Mouse (Mus musculus) intestine, embryonic 15.5 days (tissue): ENCODE results near the gene Camk1g. TPM values are rescaled to one million over a fixed set of nuclear protein-coding genes. Genes with fewer than 3 reads are reported as not detected.

Experiments used
- ATAC-seq: fragments of 200-750 bp; cut with Nextera tagmentation; 2 replicates; pipeline ENCODE4 v1.8.0; 2017; ENCODE audit warnings: moderate TSS enrichment, moderate library complexity
- H3K27ac ChIP-seq: fragments of 300-500 bp; sonication (generic); 2 replicates; pipeline ENCODE4 v1.5.1; 2015; ENCODE audit warnings: mild to moderate bottlenecking, inconsistent platforms
- H3K27me3 ChIP-seq: fragments of 300-500 bp; sonication (generic); replicated peaks from 2 replicates; pipeline ENCODE4 v1.6.1; 2015; ENCODE audit warnings: inconsistent platforms
- H3K36me3 ChIP-seq: fragments of 300-500 bp; sonication (generic); 2 replicates; pipeline ENCODE4 v1.6.1; 2015; ENCODE audit warnings: inconsistent platforms
- H3K4me1 ChIP-seq: fragments of 300-500 bp; sonication (generic); replicated peaks from 2 replicates; pipeline ENCODE4 v1.6.1; 2015; ENCODE audit warnings: inconsistent platforms
- H3K4me2 ChIP-seq: fragments of 300-500 bp; sonication (generic); replicated peaks from 2 replicates; pipeline ENCODE4 v1.6.1; 2015; ENCODE audit warnings: mild to moderate bottlenecking, inconsistent platforms
- H3K4me3 ChIP-seq: fragments of 300-500 bp; sonication (generic); replicated peaks from 2 replicates; pipeline ENCODE4 v1.5.1; 2015; ENCODE audit warnings: inconsistent platforms
- H3K9ac ChIP-seq: fragments of 300-500 bp; sonication (generic); 2 replicates; pipeline ENCODE4 v1.6.1; 2015; ENCODE audit warnings: inconsistent platforms
- H3K9me3 ChIP-seq: fragments of 300-500 bp; sonication (generic); 2 replicates; pipeline ENCODE4 v1.6.1; 2016; ENCODE audit warnings: inconsistent platforms
- WGBS: fragments of 180-500 bp; shearing (Covaris S2); methylation state at CpG from one replicate; pipeline ENCODE4 v1.1.7; 2015; 5-methylcytosine and 5-hydroxymethylcytosine counted together
- polyA plus RNA-seq: library from polyadenylated mRNA; unstranded; fragments of >200 nt; fragmentation: Nextera tagmentation; extraction: Ambion mirVana; gene quantifications from 2 replicates; pipeline ENCODE4 v1.2.1, GENCODE M21; 2015

Camk1g gene
- polyA plus RNA-seq, 1 experiment from 2014 or later: 6.8 TPM

- Histone ChIP-seq H3K36me3 (no peaks in the 10 kb centered on the region), H3K27ac (no peak overlapping the region), H3K9me3 (no peaks in the 10 kb centered on the region), H3K9ac (no peak overlapping the region), H3K4me1 (peaks cover 7% of the 10 kb centered on the region; the same call in 1 of the 2 replicates), H3K27me3 (0 out of 2 replicates have a peak, but pooled peaks cover 3% of the 10 kb centered on the region), H3K4me2 (no peak overlapping the region), H3K4me3 (no peak overlapping the region)
- no peak for ATAC-seq
- 51% methylated on average over 12 of the region's 12 CpGs for WGBS
Observed at GRCm38 (mm10) chr1:193390004-193390403, 19.9 kb upstream of the Camk1g start.

GRCm38 (mm10) chr1:193389505-193389904 is 19.4 kb upstream of the Camk1g start:
- Histone ChIP-seq H3K4me1 (peaks cover 7% of the 10 kb centered on the region; the same call in 1 of the 2 replicates), H3K4me3 (no peak overlapping the region), H3K27ac (no peak overlapping the region), H3K36me3 (no peaks in the 10 kb centered on the region), H3K27me3 (0 out of 2 replicates have a peak, but pooled peaks cover 3% of the 10 kb centered on the region), H3K4me2 (no peak overlapping the region), H3K9ac (no peak overlapping the region), H3K9me3 (no peaks in the 10 kb centered on the region)
- WGBS: 24% methylated on average over 3 of the region's 3 CpGs
- ATAC-seq: no peak

- Histone ChIP-seq H3K9me3 (no peaks in the 10 kb centered on the region), H3K9ac (no peak overlapping the region), H3K27me3 (0 out of 2 replicates have a peak, but pooled peaks cover 3% of the 10 kb centered on the region), H3K36me3 (no peaks in the 10 kb centered on the region), H3K4me3 (no peak overlapping the region), H3K27ac (no peak overlapping the region), H3K4me1 (peaks cover 7% of the 10 kb centered on the region; the same call in 1 of the 2 replicates), H3K4me2 (no peak overlapping the region)
- 56% methylated on average over 2 of the region's 2 CpGs for WGBS
- ATAC-seq: no peak
Observed at GRCm38 (mm10) chr1:193387241-193387640, 17.1 kb upstream of the Camk1g start.

- Histone ChIP-seq H3K27ac (no peak overlapping the region; the same call in 1 of the 2 replicates), H3K4me3 (no peak overlapping the region), H3K4me1 (peaks cover 10% of the 10 kb centered on the region), H3K9me3 (no peaks in the 10 kb centered on the region), H3K4me2 (no peak overlapping the region), H3K27me3 (0 out of 2 replicates have a peak, but pooled peaks cover 1% of the 10 kb centered on the region), H3K9ac (no peak overlapping the region), H3K36me3 (no peaks in the 10 kb centered on the region)
- ATAC-seq: peak; percentile 59
- 0% methylated on average over 5 of the region's 5 CpGs for WGBS
Observed at GRCm38 (mm10) chr1:193386136-193386535, 16.0 kb upstream of the Camk1g start.

- Histone ChIP-seq H3K4me1 (peaks cover 7% of the 10 kb centered on the region; the same call in 1 of the 2 replicates), H3K36me3 (no peaks in the 10 kb centered on the region), H3K9me3 (no peaks in the 10 kb centered on the region), H3K27ac (no peak overlapping the region), H3K4me2 (peak overlapping the region; percentile 64), H3K27me3 (no peaks in the 10 kb centered on the region), H3K9ac (no peak overlapping the region), H3K4me3 (peak overlapping the region; percentile 33)
- 6% methylated on average over 8 of the region's 8 CpGs for WGBS
- ATAC-seq: peak; percentile 67
Observed at GRCm38 (mm10) chr1:193382841-193383462, 12.9 kb upstream of the Camk1g start.

- WGBS: 2% methylated on average over 8 of the region's 8 CpGs
- H3K4me2 ChIP-seq: peak overlapping the region; percentile 64
- no peak overlapping the region for H3K9ac ChIP-seq
- no peaks in the 10 kb centered on the region for H3K27me3 ChIP-seq
- H3K4me1 ChIP-seq: peaks cover 7% of the 10 kb centered on the region; the same call in 1 of the 2 replicates
- no peaks in the 10 kb centered on the region for H3K36me3 ChIP-seq
- ATAC-seq: peak; percentile 82
- peak overlapping the region; percentile 33 for H3K4me3 ChIP-seq
- H3K9me3 ChIP-seq: no peaks in the 10 kb centered on the region
- no peak overlapping the region for H3K27ac ChIP-seq
Observed at GRCm38 (mm10) chr1:193382435-193382834, 12.3 kb upstream of the Camk1g start.

- H3K9ac ChIP-seq: no peak overlapping the region
- no peaks in the 10 kb centered on the region for H3K9me3 ChIP-seq
- H3K27ac ChIP-seq: no peak overlapping the region
- H3K4me3 ChIP-seq: no peak overlapping the region
- H3K36me3 ChIP-seq: no peaks in the 10 kb centered on the region
- peak; percentile 5 for ATAC-seq
- H3K27me3 ChIP-seq: no peaks in the 10 kb centered on the region
- peak overlapping the region; percentile 64 for H3K4me2 ChIP-seq
- WGBS: 19% methylated on average over 11 of the region's 11 CpGs
- H3K4me1 ChIP-seq: peaks cover 6% of the 10 kb centered on the region; the same call in 1 of the 2 replicates
Observed at GRCm38 (mm10) chr1:193381597-193382404, 11.7 kb upstream of the Camk1g start.

- Histone ChIP-seq H3K4me2 (no peak overlapping the region), H3K36me3 (no peaks in the 10 kb centered on the region), H3K9me3 (no peaks in the 10 kb centered on the region), H3K27ac (no peak overlapping the region), H3K27me3 (no peaks in the 10 kb centered on the region), H3K4me3 (no peak overlapping the region), H3K9ac (no peak overlapping the region), H3K4me1 (peaks cover 3% of the 10 kb centered on the region; the same call in 1 of the 2 replicates)
- WGBS: 95% methylated on average over 5 of the region's 5 CpGs
- no peak for ATAC-seq
Observed at GRCm38 (mm10) chr1:193380877-193381276, 10.8 kb upstream of the Camk1g start.

- Histone ChIP-seq H3K27ac (no peak overlapping the region), H3K4me3 (no peak overlapping the region), H3K36me3 (no peaks in the 10 kb centered on the region), H3K4me2 (no peak overlapping the region), H3K9me3 (no peaks in the 10 kb centered on the region), H3K9ac (no peak overlapping the region), H3K27me3 (no peaks in the 10 kb centered on the region), H3K4me1 (peaks cover 3% of the 10 kb centered on the region; the same call in 1 of the 2 replicates)
- WGBS: 72% methylated on average over 6 of the region's 6 CpGs
- ATAC-seq: no peak
Observed at GRCm38 (mm10) chr1:193379634-193380033, 9.5 kb upstream of the Camk1g start.

- Histone ChIP-seq H3K4me3 (no peak overlapping the region), H3K4me1 (no peaks in the 10 kb centered on the region; the same call in 1 of the 2 replicates), H3K36me3 (no peaks in the 10 kb centered on the region), H3K9me3 (no peaks in the 10 kb centered on the region), H3K4me2 (no peak overlapping the region), H3K9ac (no peak overlapping the region), H3K27me3 (no peaks in the 10 kb centered on the region), H3K27ac (no peak overlapping the region)
- WGBS: 32% methylated on average over 4 of the region's 4 CpGs
- peak; percentile 70 for ATAC-seq
Observed at GRCm38 (mm10) chr1:193376478-193377134, 6.5 kb upstream of the Camk1g start.

GRCm38 (mm10) chr1:193373906-193374413 is 3.9 kb upstream of the Camk1g start:
- H3K27me3 ChIP-seq: no peaks in the 10 kb centered on the region
- no peak overlapping the region for H3K4me2 ChIP-seq
- H3K36me3 ChIP-seq: no peaks in the 10 kb centered on the region
- WGBS: 82% methylated on average over 6 of the region's 6 CpGs
- no peak overlapping the region for H3K4me3 ChIP-seq
- H3K27ac ChIP-seq: no peak overlapping the region
- H3K9ac ChIP-seq: no peak overlapping the region
- H3K4me1 ChIP-seq: no peaks in the 10 kb centered on the region
- H3K9me3 ChIP-seq: no peaks in the 10 kb centered on the region
- no peak for ATAC-seq

GRCm38 (mm10) chr1:193369091-193369490 is 1.0 kb downstream of the Camk1g start:
- H3K27ac ChIP-seq: no peak overlapping the region
- no peaks in the 10 kb centered on the region for H3K9me3 ChIP-seq
- peak overlapping the region; percentile 58 for H3K4me2 ChIP-seq
- no peaks in the 10 kb centered on the region for H3K27me3 ChIP-seq
- ATAC-seq: no peak
- H3K9ac ChIP-seq: 0 out of 2 replicates have a peak overlapping the region, but pooled peaks have one; percentile 38
- H3K36me3 ChIP-seq: no peaks in the 10 kb centered on the region
- 41% methylated on average over 8 of the region's 8 CpGs for WGBS
- no peaks in the 10 kb centered on the region for H3K4me1 ChIP-seq
- H3K4me3 ChIP-seq: peak overlapping the region; percentile 37; the same call in 1 of the 2 replicates
